Mouse (Mus musculus): ENCODE measurements around the gene Limk1.

The Limk1 gene

DNA sequence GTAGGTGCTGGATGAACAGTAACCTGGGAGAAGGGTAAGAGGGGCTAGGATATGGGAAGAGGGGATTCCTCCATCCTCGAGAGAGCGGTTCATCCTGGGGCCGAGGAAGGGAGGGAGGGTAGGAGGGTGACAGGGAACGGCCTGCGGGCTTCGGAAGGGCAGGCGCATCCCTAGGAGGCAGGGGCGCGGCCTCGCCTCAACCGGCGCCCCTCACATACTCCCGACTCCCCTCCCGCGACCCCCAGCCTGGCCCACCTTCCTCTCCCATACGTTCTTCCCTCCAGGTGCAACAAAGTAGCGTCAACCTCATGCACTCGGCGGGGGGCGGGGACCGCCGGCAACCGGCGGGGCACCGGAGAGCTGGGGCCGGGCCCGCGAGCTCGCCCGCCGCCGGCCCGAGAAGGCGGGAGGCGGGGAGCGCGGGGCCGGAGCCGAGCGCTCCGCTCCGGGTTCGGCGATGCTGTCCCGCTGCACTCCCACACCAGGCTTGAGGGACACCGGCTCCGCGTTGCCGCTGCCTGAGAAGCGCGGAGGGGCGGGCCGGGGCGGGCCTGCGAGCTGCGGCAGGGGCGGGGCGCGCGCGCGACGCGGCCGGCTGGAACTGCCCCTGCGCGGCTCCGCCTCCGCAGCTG lies at the start of gene Limk1:
Gene Limk1 (minus strand): TSS at position 513 of the 632 bp plus-strand sequence.
- peak; percentile 50 for DNase-seq (ENCODE audit: low read depth, low spot score)

DNA sequence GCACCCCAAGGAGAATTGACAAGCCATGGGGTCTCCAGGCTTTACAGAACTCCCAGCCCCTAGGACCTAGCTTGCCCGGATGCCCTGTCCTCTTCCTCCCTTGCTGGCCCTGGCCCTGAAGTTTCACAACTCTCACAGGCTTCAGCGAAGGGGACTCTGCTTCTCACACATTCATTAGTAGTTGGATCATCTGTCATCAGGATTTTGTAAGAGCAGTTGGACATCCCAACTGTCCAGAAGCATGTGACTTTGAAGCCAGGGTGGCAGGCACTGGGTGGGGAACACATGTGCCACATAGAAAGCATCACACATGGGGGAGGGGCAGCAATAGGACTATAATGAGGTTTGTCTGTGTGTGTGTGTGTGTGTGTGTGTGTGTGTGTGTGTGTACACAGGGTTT lies 46.5 kb upstream of the Limk1 start:
- no peak for DNase-seq (ENCODE audit: low read depth, low spot score)

DNA sequence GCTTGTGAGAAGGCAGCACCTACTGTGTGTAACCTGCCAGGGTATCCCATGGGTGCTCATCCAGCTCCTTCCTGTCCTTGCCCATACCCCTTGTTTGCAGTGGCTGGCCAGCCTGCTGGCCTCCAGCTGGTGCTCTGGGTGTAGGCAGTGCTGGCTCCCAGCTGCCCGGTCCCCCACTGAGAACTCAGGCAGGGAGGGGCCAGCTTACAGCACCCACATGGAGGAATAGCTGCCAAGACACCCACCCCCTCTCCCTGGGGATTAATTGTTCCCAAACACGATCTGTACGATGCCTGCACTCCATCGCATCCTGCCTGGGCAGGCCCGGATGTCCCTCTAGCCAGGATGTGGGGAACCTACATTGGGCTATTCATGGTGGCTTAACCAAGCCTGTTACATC lies 45.7 kb upstream of the Limk1 start:
- no peak for DNase-seq (ENCODE audit: low read depth, low spot score)

DNA sequence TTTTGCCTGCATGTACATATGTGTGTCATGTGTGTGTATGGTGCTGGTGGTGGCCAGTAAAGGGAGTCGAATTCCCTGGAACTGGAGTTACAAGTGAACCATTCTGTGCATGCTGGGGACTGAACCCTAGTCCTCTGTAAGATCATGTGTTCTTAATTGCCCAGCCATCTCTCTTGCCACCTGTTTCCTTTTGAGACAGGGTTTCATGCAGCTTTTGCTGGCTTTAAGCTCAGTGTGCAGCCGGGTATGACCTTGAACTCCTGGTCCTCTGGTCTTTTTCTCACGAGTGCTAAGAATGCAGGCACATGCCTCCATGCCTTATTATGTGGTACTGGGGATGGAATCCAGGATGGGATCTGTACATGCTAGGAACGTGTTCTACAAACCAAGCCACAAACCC lies 44.8 kb upstream of the Limk1 start:
- no peak for DNase-seq (ENCODE audit: low read depth, low spot score)

GRCm38 (mm10) chr5:134729124-134729523 lies 40.7 kb upstream of the Limk1 start:
- DNase-seq (ENCODE audit: low read depth, low spot score) = no peak

- DNase-seq (ENCODE audit: low read depth, low spot score) = no peak
Measured at GRCm38 (mm10) chr5:134728535-134728934, 40.1 kb upstream of the Limk1 start.

GRCm38 (mm10) chr5:134727001-134727639 lies 38.7 kb upstream of the Limk1 start:
- DNase-seq (ENCODE audit: low read depth, low spot score) = no peak

DNA sequence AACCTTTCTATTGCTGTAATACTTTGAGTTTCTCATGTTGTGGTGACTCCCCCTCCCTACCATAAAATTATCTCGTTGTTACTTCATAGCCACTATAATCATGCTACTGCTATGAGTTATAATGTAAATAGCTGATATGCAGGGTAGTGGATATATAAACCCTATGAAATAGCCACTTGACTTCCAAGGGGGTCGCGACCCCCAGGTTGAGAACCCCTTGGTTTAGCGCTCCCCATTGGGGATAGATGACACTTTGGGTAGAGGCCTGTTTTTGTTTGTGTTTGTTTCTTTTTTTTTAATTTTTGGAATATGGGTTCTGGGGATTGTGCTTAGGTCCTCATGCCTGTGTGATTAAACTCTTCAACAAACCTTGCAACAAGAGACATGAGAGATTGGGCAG lies 36.9 kb upstream of the Limk1 start:
- no peak for DNase-seq (ENCODE audit: low read depth, low spot score)

GRCm38 (mm10) chr5:134720058-134720457 lies 31.7 kb upstream of the Limk1 start:
- no peak for DNase-seq (ENCODE audit: low read depth, low spot score)

- no peak for DNase-seq (ENCODE audit: low read depth, low spot score)
Measured at GRCm38 (mm10) chr5:134711076-134711475, 22.7 kb upstream of the Limk1 start.

DNA sequence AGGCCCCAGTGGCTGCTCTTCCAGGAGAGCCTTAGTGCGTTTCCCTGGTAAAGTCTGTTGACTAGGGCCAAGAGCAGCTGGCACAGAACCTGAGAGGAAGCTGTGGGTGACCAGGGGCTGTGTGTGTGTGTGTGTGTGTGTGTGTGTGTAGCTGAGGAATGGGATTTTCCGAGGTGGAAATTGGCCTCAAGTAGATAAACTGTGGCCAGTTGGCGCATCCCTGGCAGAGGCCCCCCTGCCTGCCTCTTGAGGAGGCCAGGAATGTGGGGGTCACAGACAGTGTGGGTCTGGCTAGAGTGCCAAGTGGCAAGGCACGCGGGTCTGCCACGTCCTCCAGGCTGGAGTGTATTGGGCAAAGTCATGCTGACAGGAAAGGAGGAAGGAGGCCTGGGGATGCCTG lies 20.9 kb upstream of the Limk1 start:
- DNase-seq (ENCODE audit: low read depth, low spot score) = no peak

DNA sequence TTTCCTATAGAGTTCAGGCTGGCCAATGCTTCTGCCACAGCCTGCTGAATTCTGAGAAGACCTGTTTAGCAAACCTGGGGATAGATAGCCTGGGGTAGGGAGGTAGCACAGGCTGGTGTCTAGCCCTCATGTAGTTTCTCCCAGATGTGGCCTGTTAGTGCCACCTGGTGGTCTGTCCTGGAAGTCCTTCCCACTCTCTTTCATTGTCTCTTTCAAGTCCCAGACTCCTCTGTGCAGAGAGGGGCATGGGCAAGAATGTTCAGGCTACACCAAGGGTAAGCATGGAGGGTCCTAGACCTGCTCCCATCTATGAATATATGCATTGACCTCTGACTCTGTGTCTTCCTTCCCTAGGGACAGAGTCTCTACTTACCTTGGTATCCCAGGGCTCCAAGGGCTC lies 15.8 kb upstream of the Limk1 start:
- DNase-seq (ENCODE audit: low read depth, low spot score) = peak; percentile 81

- DNase-seq (ENCODE audit: low read depth, low spot score) = peak; percentile 29
Measured at GRCm38 (mm10) chr5:134695539-134695938, 7.1 kb upstream of the Limk1 start.

DNA sequence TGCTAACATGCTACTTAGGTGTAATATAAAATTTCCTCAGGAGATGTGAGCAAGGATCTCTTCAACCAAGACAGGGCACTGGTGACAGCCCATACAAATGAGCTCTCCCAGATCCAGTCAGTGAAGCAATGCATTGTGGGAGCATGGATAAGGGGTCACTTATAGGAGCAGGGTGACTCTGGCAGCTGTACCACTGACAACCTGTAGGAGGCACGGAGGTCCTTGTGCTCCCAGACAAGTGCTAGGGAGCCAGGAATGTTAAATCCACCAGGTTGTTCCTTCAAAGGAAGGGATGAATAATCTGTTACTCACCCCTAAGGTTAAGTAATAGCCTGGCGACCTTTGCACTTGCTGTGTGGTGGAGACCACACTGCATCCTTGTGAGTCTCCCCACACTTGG lies 6.7 kb upstream of the Limk1 start:
- DNase-seq (ENCODE audit: low read depth, low spot score) = peak; percentile 90

GRCm38 (mm10) chr5:134692704-134693103 lies 4.3 kb upstream of the Limk1 start:
- no peak for DNase-seq (ENCODE audit: low read depth, low spot score)

- peak; percentile 99 for DNase-seq (ENCODE audit: low read depth, low spot score)
Measured at GRCm38 (mm10) chr5:134688718-134689284, 403 bp upstream of the Limk1 start.

DNA sequence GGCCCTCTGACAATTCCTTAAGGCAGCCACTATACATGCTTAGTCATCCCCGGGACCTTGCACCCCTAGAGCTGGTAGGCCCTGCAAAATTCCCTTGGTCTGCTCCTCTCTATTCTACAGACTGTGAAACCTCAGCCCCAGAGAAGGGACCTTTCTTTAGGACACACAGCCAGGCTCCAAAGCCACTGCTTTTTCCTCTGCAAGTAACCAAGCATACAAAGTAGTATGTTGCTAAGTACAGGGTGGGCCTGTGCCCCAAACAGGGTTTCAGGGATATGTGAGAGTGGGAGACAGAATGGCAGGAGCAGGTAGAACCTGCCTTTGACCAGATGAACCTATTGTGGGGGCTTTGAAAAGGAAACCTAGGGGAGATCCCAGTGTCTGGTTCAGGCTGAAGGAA lies 1.2 kb downstream of the Limk1 start:
- no peak for DNase-seq (ENCODE audit: low read depth, low spot score)

- DNase-seq (ENCODE audit: low read depth, low spot score) = no peak
Measured at GRCm38 (mm10) chr5:134686541-134686940, 1.9 kb downstream of the Limk1 start.

- no peak for DNase-seq (ENCODE audit: low read depth, low spot score)
Measured at GRCm38 (mm10) chr5:134684398-134684797, 4.0 kb downstream of the Limk1 start.

DNA sequence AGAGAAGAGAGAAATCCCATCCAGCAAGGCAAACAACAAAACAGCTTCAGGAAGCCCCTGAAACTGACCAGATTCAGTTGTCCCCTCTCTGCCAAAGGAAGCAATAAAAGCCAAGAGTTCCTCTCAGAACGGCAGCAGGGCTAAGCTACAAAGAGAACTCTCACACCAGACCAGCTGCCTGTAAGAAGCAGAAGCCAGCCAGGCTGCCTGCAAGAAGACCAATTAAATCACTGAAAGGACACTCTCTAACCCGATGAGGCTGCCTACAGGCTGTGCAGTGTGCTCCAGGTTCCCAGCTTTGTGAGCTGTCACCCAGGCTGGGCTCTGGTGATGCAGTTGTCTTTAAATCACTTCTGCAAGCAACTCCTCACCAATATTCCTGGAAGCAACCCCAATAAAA lies 4.6 kb downstream of the Limk1 start:
- DNase-seq (ENCODE audit: low read depth, low spot score) = no peak

DNA sequence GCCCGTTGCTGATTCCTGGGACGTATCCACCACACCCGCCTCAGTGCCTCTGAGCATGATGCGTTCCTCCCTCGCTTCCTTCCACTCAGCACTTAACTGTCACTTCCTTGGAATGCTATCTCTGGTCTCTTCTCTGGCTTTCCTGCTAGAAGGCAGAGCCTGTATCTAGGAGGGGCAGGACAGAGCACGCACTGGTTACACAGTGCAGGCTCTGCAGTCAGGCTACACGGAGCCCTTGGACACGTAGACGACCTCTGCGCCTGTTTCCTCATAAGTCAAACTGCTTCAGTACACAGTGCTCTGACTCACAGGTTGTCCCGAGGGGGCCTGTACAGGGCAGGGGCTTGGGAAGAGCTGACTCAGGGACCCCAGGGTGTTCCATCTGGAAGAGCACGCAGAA lies 8.2 kb downstream of the Limk1 start:
- no peak for DNase-seq (ENCODE audit: low read depth, low spot score)

- no peak for DNase-seq (ENCODE audit: low read depth, low spot score)
Measured at GRCm38 (mm10) chr5:134678827-134679546, 9.4 kb downstream of the Limk1 start.

DNA sequence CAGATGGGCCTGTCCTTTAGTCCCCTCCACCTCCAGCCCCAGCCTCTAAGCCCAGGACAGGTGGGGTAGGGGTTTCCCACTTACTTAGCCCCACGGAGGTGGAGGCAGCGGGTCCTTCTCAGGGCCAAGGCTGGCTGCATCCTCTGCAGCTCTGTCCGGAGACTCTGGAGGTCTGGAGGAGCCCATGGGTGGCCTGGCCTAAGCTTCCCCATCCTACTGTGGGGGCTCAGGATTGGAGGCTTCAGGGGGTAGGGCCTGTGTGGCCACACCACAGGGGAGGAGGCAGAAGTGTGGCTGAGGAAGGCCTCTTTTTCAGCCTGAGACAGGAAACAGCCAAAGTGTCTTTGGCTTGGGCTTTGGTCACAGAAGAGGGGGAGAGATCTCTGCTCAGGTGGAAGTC lies 10.4 kb downstream of the Limk1 start:
- DNase-seq (ENCODE audit: low read depth, low spot score) = no peak
